Mouse (Mus musculus) MEL (cell line): ENCODE results near the gene R3hcc1l. TPM values are rescaled to one million over a fixed set of nuclear protein-coding genes. Genes with fewer than 3 reads are reported as not detected.

Source experiments
- DNase-seq: peaks from one replicate; pipeline ENCODE4 v3.0.0; 2011; ENCODE audit warnings: low read depth, low spot score
- H3K27ac ChIP-seq: 2 replicates; pipeline ENCODE4 v1.5.1; 2012; ENCODE audit warnings: low read depth, mild to moderate bottlenecking, control low read depth, low read length, moderate library complexity; ENCODE audit not compliant: control insufficient read depth
- H3K27me3 ChIP-seq, 2 experiments: fragments of 150-350 bp in 1 of 2; sonication (generic) in 1 of 2; 2 replicates each; pipeline ENCODE4 v1.6.1; 2012; ENCODE audit warnings: low read length in 2 of 2, mild to moderate bottlenecking in 2 of 2, improper control_type of control experiment in 1 of 2, moderate library complexity in 1 of 2; ENCODE audit not compliant: insufficient read depth in 2 of 2, control insufficient read depth in 1 of 2
- H3K36me3 ChIP-seq, 2 experiments: 2 replicates each; pipeline ENCODE4 v1.6.1; 2012 to 2014; ENCODE audit warnings: low read length in 2 of 2, improper control_type of control experiment in 1 of 2, inconsistent platforms in 1 of 2, mild to moderate bottlenecking in 1 of 2; ENCODE audit not compliant: insufficient read depth in 2 of 2, control insufficient read depth in 1 of 2
- H3K4me1 ChIP-seq, 2 experiments: fragments of 150-350 bp in 1 of 2; sonication (generic) in 1 of 2; 2 replicates each; pipeline ENCODE4 v1.6.1; 2012; ENCODE audit warnings: low read length in 2 of 2, improper control_type of control experiment in 1 of 2, mild to moderate bottlenecking in 1 of 2; ENCODE audit not compliant: insufficient read depth in 2 of 2, control insufficient read depth in 1 of 2
- H3K4me3 ChIP-seq, 2 experiments: fragments of 150-350 bp in 1 of 2; sonication (generic) in 1 of 2; 2 replicates each; pipeline ENCODE4 v1.5.1; 2012; ENCODE audit warnings: low read depth in 2 of 2, low read length in 2 of 2, mild to moderate bottlenecking in 2 of 2, moderate library complexity in 2 of 2, control low read depth in 1 of 2, improper control_type of control experiment in 1 of 2; ENCODE audit not compliant: control insufficient read depth in 1 of 2, insufficient read depth in 1 of 2
- H3K79me2 ChIP-seq: 2 replicates; pipeline ENCODE4 v1.6.1; 2012; ENCODE audit warnings: mild to moderate bottlenecking, low read length, moderate library complexity; ENCODE audit not compliant: control insufficient read depth, poor library complexity, insufficient read depth
- H3K9ac ChIP-seq: 2 replicates; pipeline ENCODE4 v1.6.1; 2012; ENCODE audit warnings: low read depth, mild to moderate bottlenecking, control low read depth, low read length, moderate library complexity; ENCODE audit not compliant: control insufficient read depth, poor library complexity, severe bottlenecking
- H3K9me3 ChIP-seq: fragments of 150-350 bp; sonication (generic); replicated peaks from 2 replicates; pipeline ENCODE4 v1.6.1; 2012; ENCODE audit warnings: mild to moderate bottlenecking, low read length, improper control_type of control experiment, moderate library complexity; ENCODE audit not compliant: insufficient read depth
- CHD1 ChIP-seq: IDR thresholded peaks from 2 replicates; pipeline ENCODE4 v1.6.1; 2012; ENCODE audit warnings: low read depth, mild to moderate bottlenecking, inconsistent platforms, low read length, improper control_type of control experiment
- CTCF ChIP-seq, 3 experiments: IDR thresholded peaks in 2 of 3; conservative IDR thresholded peaks in 1 of 3; 2 replicates each; pipeline ENCODE4 v1.5.1; 2011 to 2012; ENCODE audit warnings: low read length in 3 of 3, low read depth in 2 of 3, mild to moderate bottlenecking in 2 of 3, improper control_type of control experiment in 1 of 3, inconsistent platforms in 1 of 3, mixed read lengths in 1 of 3, moderate library complexity in 1 of 3; ENCODE audit not compliant: control insufficient read depth in 1 of 3, insufficient read depth in 1 of 3, poor library complexity in 1 of 3, severe bottlenecking in 1 of 3
- ETS1 ChIP-seq: IDR thresholded peaks from 2 replicates; pipeline ENCODE4 v1.6.1; 2012; ENCODE audit warnings: low read depth, mild to moderate bottlenecking, inconsistent platforms, low read length, improper control_type of control experiment, moderate library complexity
- GABPA ChIP-seq: IDR thresholded peaks from 2 replicates; pipeline ENCODE4 v1.6.1; 2012; ENCODE audit warnings: low read depth, mild to moderate bottlenecking, inconsistent platforms, low read length, improper control_type of control experiment, moderate library complexity
- HCFC1 ChIP-seq: IDR thresholded peaks from 2 replicates; pipeline ENCODE4 v1.6.1; 2012; ENCODE audit warnings: low read depth, mild to moderate bottlenecking, inconsistent platforms, low read length, improper control_type of control experiment, moderate library complexity
- KAT2A ChIP-seq: conservative IDR thresholded peaks from 2 replicates; pipeline ENCODE4 v1.6.1; 2012; ENCODE audit warnings: low read depth, low read length, improper control_type of control experiment, inconsistent platforms
- MAFK ChIP-seq: IDR thresholded peaks from 2 replicates; pipeline ENCODE4 v1.6.1; 2011; ENCODE audit warnings: low read depth, mild to moderate bottlenecking, low read length, improper control_type of control experiment, borderline replicate concordance
- MEF2A ChIP-seq: IDR thresholded peaks from 2 replicates; pipeline ENCODE4 v1.6.1; 2014; ENCODE audit warnings: low read depth, mild to moderate bottlenecking, inconsistent platforms, low read length, improper control_type of control experiment; ENCODE audit not compliant: poor library complexity, insufficient replicate concordance, severe bottlenecking; ENCODE audit errors: extremely low read depth
- MYC ChIP-seq: IDR thresholded peaks from 2 replicates; pipeline ENCODE4 v1.6.1; 2011; ENCODE audit warnings: low read depth, mild to moderate bottlenecking, low read length, improper control_type of control experiment, moderate library complexity
- NELFE ChIP-seq: IDR thresholded peaks from 2 replicates; pipeline ENCODE4 v1.6.1; 2011; ENCODE audit warnings: low read depth, low read length, improper control_type of control experiment
- NRF1 ChIP-seq: IDR thresholded peaks from 2 replicates; pipeline ENCODE4 v1.6.1; 2014; ENCODE audit warnings: low read depth, mild to moderate bottlenecking, inconsistent platforms, low read length, improper control_type of control experiment, moderate library complexity; ENCODE audit not compliant: poor library complexity, insufficient read depth, severe bottlenecking
- POLR2AphosphoS2 ChIP-seq: IDR thresholded peaks from 2 replicates; pipeline ENCODE4 v1.6.1; 2011; ENCODE audit warnings: low read length, improper control_type of control experiment
- RCOR1 ChIP-seq: IDR thresholded peaks from 2 replicates; pipeline ENCODE4 v1.6.1; 2012; ENCODE audit warnings: low read depth, mild to moderate bottlenecking, inconsistent platforms, low read length, improper control_type of control experiment
- SIN3A ChIP-seq: IDR thresholded peaks from 2 replicates; pipeline ENCODE4 v1.6.1; 2012; ENCODE audit warnings: low read length, improper control_type of control experiment, inconsistent platforms
- SMC3 ChIP-seq: IDR thresholded peaks from 2 replicates; pipeline ENCODE4 v1.6.1; 2011; ENCODE audit warnings: low read depth, low read length, improper control_type of control experiment
- TAL1 ChIP-seq: IDR thresholded peaks from 2 replicates; pipeline ENCODE4 v1.6.1; 2012; ENCODE audit warnings: mild to moderate bottlenecking, inconsistent platforms, low read length, moderate library complexity, mixed read lengths
- TBP ChIP-seq: IDR thresholded peaks from 2 replicates; pipeline ENCODE4 v1.8.0; 2011; ENCODE audit warnings: low read depth, low read length, improper control_type of control experiment
- TCF12 ChIP-seq: IDR thresholded peaks from 2 replicates; pipeline ENCODE4 v1.6.1; 2014; ENCODE audit warnings: low read depth, mild to moderate bottlenecking, inconsistent platforms, low read length, improper control_type of control experiment, moderate library complexity
- USF1 ChIP-seq: IDR thresholded peaks from 2 replicates; pipeline ENCODE4 v1.6.1; 2014; ENCODE audit warnings: low read depth, mild to moderate bottlenecking, inconsistent platforms, low read length, improper control_type of control experiment, moderate library complexity
- polyA plus RNA-seq, 2 experiments: library from polyadenylated mRNA; stranded (reverse) in 1 of 2; unstranded in 1 of 2; fragments of >175 nt in 1 of 2; fragments of >200 nt in 1 of 2; gene quantifications; 2 replicates each; pipeline versions ENCODE4 v1.2.1 to v1.2.4; 2012; ENCODE audit warnings: low replicate concordance in 2 of 2, low read depth in 1 of 2; ENCODE audit not compliant: insufficient read length in 2 of 2, insufficient read depth in 1 of 2, missing spikeins in 1 of 2
- total RNA-seq: library from RNA; depleted of rRNA; stranded (reverse); fragments of 300-350 nt; gene quantifications from 2 replicates; pipeline ENCODE4 v1.2.3, GENCODE M21; 2012

Gene R3hcc1l
- total and polyA plus RNA-seq, 3 experiments, result 14.8 to 119 (median 21.5) TPM

- no peak overlapping the region for H3K9ac ChIP-seq
- no peaks in the 10 kb centered on the region for H3K9me3 ChIP-seq
- no peak for TF ChIP-seq MAFK
- no peak for TF ChIP-seq SIN3A
- TF ChIP-seq CTCF (IDR thresholded peaks at IDR 0.05 in 2 of 3, conservative IDR thresholded peaks at IDR 0.05 in 1 of 3; ENCODE audit: control insufficient read depth in 1 of 3, insufficient read depth in 1 of 3, low read depth in 2 of 3, low read length in 3 of 3, poor library complexity in 1 of 3, severe bottlenecking in 1 of 3), result no peak
- TF ChIP-seq POLR2AphosphoS2, result no peak
- TF ChIP-seq NRF1, result no peak
- TF ChIP-seq MEF2A, result no peak
- TF ChIP-seq KAT2A, result no peak
- no peak for TF ChIP-seq ETS1
- TF ChIP-seq RCOR1, result no peak
- TF ChIP-seq GABPA, result no peak
- no peak for TF ChIP-seq CHD1
- no peak for TF ChIP-seq NELFE
- TF ChIP-seq MYC, result no peak
- TF ChIP-seq USF1, result no peak
- no peak for TF ChIP-seq HCFC1
- TF ChIP-seq TAL1, result no peak
- no peak for TF ChIP-seq TBP
- no peak for TF ChIP-seq SMC3
- H3K36me3 ChIP-seq, result peaks cover 2 to 17% of the 10 kb centered on the region in 2 experiments; a peak in 3 of 4 replicates
- DNase-seq, result no peak
- H3K4me3 ChIP-seq, result no peak overlapping the region
- H3K27me3 ChIP-seq, result no peaks in the 10 kb centered on the region
- H3K79me2 ChIP-seq, result no peaks in the 10 kb centered on the region
- no peak overlapping the region for H3K27ac ChIP-seq
- peaks cover 2 to 6% of the 10 kb centered on the region in 2 experiments; a peak in 3 of 4 replicates for H3K4me1 ChIP-seq
Measured at GRCm38 (mm10) chr19:42580701-42581100, 62.1 kb downstream of the R3hcc1l start.

DNA sequence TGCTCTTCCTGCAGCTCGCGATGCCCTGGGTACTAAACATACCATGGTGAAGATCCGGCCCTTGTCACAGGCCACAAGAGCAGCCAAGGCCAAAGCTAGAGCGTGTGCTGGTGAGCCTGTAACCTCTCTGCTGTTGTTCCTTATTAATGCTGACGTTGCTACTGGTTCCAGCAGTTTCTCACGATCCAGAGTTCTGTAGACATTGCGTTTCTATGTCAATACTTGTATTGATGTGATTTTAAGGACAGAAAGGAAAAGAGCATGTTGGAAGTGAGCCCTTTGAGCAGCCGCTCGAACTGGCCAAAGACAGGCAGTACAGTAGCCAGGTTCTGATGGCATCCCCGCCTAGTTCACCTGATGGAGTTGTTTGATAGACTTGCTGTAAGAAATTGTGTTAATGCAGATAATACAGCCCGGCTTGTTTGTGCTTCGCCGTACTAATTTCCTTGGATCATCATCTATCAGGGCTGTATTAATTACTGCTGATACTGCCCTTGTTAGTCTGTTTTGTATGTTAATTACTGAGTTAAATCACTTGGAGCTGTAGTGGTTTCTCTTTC, 64.3 kb downstream of the R3hcc1l start:
- no peaks in the 10 kb centered on the region for H3K27me3 ChIP-seq
- no peak overlapping the region for H3K9ac ChIP-seq
- no peak overlapping the region for H3K27ac ChIP-seq

More for the DNA sequence above, 64.3 kb downstream of the R3hcc1l start:
- Histone ChIP-seq H3K4me3 (no peak overlapping the region), H3K4me1 (peaks cover 0 to under 1% of the 10 kb centered on the region in 2 experiments; a peak in 2 of 4 replicates), H3K36me3 (peaks cover 0 to 29% of the 10 kb centered on the region in 2 experiments; a peak in 2 of 4 replicates), H3K9me3 (no peaks in the 10 kb centered on the region), H3K79me2 (no peaks in the 10 kb centered on the region)
- DNase-seq, result no peak
- no peak for TF ChIP-seq TCF12
